Mouse (Mus musculus): ENCODE data around the gene Cdkl4. TPM values are rescaled to one million over a fixed set of nuclear protein-coding genes. Genes with fewer than 3 reads are reported as not detected.
"Not testable (repeated sequence)": the region's sequence is repeated elsewhere in the genome, so short reads cannot be mapped to it uniquely, and the experiment has no call there.

Gene Cdkl4
- polyA plus RNA-seq, 1 experiment from 2014 or later, result 1.5 TPM

DNA sequence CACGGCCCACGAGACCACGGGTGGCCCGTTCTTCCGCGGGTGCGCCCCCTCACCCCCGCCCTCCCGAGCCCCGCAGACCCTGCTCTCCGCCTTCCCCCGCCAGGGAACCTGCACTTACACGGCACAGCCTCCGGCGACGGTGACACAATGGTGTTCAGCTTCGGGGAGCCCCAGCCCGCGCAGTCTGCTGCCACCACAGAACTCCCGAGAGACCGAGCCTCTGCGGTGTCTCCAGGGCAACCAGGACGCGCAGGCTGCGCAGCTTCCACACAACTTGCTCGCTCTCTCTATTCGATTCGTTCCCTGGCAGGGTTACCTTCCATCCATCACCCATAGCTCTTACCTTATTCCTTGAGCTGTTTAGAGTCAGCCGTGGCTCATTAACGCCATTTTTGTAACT is 399 bp downstream of the Cdkl4 start:
- WGBS, result 0% methylated on average over 30 of the region's 30 CpGs
- H3K36me3 ChIP-seq (ENCODE audit: poor library complexity, severe bottlenecking), result peaks cover 18% of the 10 kb centered on the region
- peak overlapping the region; percentile 89 for H3K4me2 ChIP-seq
- peak overlapping the region; percentile 67 for H3K9ac ChIP-seq
- ATAC-seq, result peak; percentile 96
- no peak overlapping the region; the same call in 1 of the 2 replicates for H3K27ac ChIP-seq
- no peaks in the 10 kb centered on the region for H3K9me3 ChIP-seq (replicated peaks)
- peaks cover 17% of the 10 kb centered on the region; the same call in 1 of the 2 replicates for H3K4me1 ChIP-seq
- no peaks in the 10 kb centered on the region for H3K27me3 ChIP-seq
- peak overlapping the region; percentile 50 for H3K4me3 ChIP-seq

DNA sequence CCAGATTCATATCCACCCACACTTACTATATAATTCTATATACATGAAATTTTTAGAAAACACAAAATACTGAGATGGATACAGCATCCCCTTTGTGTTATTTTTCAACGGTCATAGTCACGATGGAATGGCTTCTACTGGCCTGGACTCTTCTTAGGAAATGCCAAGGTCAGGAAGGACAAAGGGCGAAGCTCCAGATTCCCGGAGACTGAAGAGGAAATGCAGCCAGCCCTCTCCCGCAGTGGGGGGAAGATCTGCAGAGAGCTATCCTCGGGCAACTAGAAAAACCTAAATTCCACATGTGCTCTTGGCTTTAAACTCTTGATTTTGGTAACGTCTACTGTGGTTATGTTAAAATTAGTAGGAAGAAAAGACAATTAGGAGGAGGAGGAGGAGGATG is 2.6 kb downstream of the Cdkl4 start:
- Histone ChIP-seq H3K9ac (no peak overlapping the region), H3K4me2 (no peak overlapping the region), H3K4me1 (peaks cover 17% of the 10 kb centered on the region; the same call in 1 of the 2 replicates), H3K27ac (no peak overlapping the region), H3K4me3 (no peak overlapping the region), H3K36me3 (ENCODE audit: poor library complexity, severe bottlenecking) (peaks cover 2% of the 10 kb centered on the region; the same call in 1 of the 2 replicates), H3K9me3 (replicated peaks) (no peaks in the 10 kb centered on the region), H3K27me3 (no peaks in the 10 kb centered on the region)
- ATAC-seq, result no peak
- 83% methylated on average over 7 of the region's 7 CpGs for WGBS

DNA sequence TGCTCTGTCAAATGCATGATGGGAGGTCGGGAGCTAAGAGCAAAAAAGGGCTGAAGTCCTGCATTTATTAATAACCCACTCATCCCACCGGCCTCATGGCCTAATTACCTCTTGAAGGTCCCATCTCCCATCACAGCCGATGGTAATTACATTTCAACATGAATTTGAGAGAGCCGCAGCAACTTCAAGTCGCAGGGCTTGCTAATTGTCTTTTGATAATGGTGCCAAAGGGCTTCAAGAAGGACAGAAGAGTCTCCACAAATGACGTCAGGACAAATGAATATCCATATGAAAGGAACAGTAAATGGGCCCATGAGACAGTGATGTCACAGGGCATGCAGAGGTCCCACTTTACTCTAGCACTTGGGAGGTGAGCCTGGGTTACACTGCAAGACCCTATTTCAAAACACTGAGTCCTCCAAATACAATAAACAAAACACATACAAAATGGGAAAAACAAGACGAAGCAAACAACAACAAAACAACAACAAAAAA is 3.1 kb downstream of the Cdkl4 start:
- WGBS, result 34% methylated on average over 7 of the region's 7 CpGs

GRCm38 (mm10) chr17:80572187-80572935 is 5.3 kb downstream of the Cdkl4 start:
- no peak overlapping the region for H3K4me3 ChIP-seq
- H3K9ac ChIP-seq, result no peak overlapping the region
- ATAC-seq, result no peak
- H3K4me2 ChIP-seq, result no peak overlapping the region
- peaks cover 11% of the 10 kb centered on the region; the same call in 1 of the 2 replicates for H3K4me1 ChIP-seq
- H3K27me3 ChIP-seq, result no peaks in the 10 kb centered on the region
- H3K9me3 ChIP-seq (replicated peaks), result no peaks in the 10 kb centered on the region
- no peaks in the 10 kb centered on the region for H3K36me3 ChIP-seq (ENCODE audit: poor library complexity, severe bottlenecking)
- WGBS, result 88% methylated on average over 13 of the region's 13 CpGs
- no peak overlapping the region for H3K27ac ChIP-seq

More for the DNA sequence above, 3.1 kb downstream of the Cdkl4 start:
- ATAC-seq, result no peak
- Histone ChIP-seq H3K9me3 (replicated peaks) (no peaks in the 10 kb centered on the region), H3K9ac (no peak overlapping the region), H3K27me3 (no peaks in the 10 kb centered on the region), H3K4me2 (no peak overlapping the region), H3K27ac (no peak overlapping the region), H3K36me3 (ENCODE audit: poor library complexity, severe bottlenecking) (no peaks in the 10 kb centered on the region), H3K4me1 (peaks cover 17% of the 10 kb centered on the region; the same call in 1 of the 2 replicates), H3K4me3 (no peak overlapping the region)

DNA sequence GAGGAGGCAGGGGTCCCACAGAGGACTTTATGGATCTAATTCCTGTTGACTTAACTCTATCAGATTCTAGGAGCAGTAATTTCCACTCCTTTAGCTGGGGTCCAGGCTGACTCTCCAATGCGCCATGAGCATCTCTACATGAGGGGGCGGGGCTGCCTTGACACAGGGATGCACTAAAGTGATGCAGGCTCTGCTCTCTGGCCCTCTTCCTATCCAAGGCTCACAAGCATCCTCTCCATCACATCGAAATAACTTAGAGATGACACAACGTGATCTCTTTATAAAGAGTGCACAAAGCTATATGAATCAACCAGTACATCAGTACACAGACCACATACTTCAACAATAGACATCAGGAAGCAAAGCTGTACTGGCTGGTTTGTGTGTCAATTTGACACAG is 6.2 kb downstream of the Cdkl4 start:
- Histone ChIP-seq H3K9ac (no peak overlapping the region), H3K4me3 (no peak overlapping the region), H3K36me3 (ENCODE audit: poor library complexity, severe bottlenecking) (no peaks in the 10 kb centered on the region), H3K27me3 (no peaks in the 10 kb centered on the region), H3K9me3 (replicated peaks) (0 out of 2 replicates have a peak, but pooled peaks cover 3% of the 10 kb centered on the region), H3K4me2 (no peak overlapping the region), H3K27ac (no peak overlapping the region), H3K4me1 (peaks cover 5% of the 10 kb centered on the region; the same call in 1 of the 2 replicates)
- WGBS, result 92% methylated on average over 4 of the region's 4 CpGs
- ATAC-seq, result no peak

DNA sequence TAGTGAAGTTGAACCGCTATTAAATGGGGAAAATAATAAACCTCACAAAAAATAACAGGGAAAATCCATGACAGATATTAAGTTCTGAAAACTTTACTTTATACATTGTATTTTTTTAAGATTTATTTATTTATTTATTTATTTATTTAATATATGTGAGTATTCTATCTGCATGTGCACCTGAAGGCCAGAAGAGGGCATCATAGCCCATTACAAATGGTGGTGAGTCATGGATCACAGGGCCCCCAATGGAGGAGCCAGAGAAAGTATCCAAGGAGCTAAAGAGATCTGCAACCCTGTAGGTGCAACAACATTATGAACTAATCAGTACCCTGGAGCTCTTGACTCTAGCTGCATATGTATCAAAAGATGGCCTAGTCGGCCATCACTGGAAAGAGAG is 7.9 kb downstream of the Cdkl4 start:
- not testable (repeated sequence) for H3K27ac ChIP-seq; H3K4me1 ChIP-seq; H3K9ac ChIP-seq; ATAC-seq; H3K27me3 ChIP-seq; H3K4me2 ChIP-seq; H3K9me3 ChIP-seq (replicated peaks); H3K36me3 ChIP-seq (ENCODE audit: poor library complexity, severe bottlenecking); H3K4me3 ChIP-seq
- 92% methylated on average over 1 of the region's 2 CpGs for WGBS

GRCm38 (mm10) chr17:80568842-80569601 is 8.6 kb downstream of the Cdkl4 start:
- WGBS, result 92% methylated on average over 6 of the region's 6 CpGs
- H3K27me3 ChIP-seq, result no peaks in the 10 kb centered on the region

DNA sequence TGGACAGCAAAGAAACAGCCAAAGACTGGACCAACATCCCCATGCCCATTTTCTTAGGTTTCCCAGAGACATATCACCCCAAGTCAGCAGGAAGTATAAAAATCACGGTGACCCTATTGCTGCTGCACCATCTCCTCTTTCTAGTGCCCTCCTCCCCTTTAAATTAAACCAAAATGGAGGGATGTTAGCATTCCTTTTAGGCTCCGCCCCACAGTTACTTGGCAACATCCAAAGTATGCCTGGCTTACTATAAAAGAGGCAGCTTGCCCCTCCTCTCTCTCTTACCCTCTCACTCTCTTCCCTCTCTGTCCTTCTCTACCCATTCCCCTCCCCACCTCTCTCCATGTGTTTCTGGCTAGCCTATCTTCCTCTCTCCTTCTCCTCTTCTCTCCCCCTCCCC is 9.2 kb downstream of the Cdkl4 start:
- Histone ChIP-seq H3K36me3 (ENCODE audit: poor library complexity, severe bottlenecking) (peaks cover 7% of the 10 kb centered on the region; the same call in 1 of the 2 replicates), H3K4me2 (no peak overlapping the region), H3K9me3 (replicated peaks) (peaks cover 9% of the 10 kb centered on the region; the same call in 1 of the 2 replicates), H3K9ac (no peak overlapping the region), H3K4me3 (no peak overlapping the region), H3K27me3 (no peaks in the 10 kb centered on the region), H3K4me1 (no peaks in the 10 kb centered on the region), H3K27ac (no peak overlapping the region)
- no peak for ATAC-seq
- WGBS, result 90% methylated on average over 2 of the region's 2 CpGs

More at GRCm38 (mm10) chr17:80568842-80569601, 8.6 kb downstream of the Cdkl4 start:
- Histone ChIP-seq H3K4me2 (no peak overlapping the region), H3K4me3 (no peak overlapping the region), H3K27ac (no peak overlapping the region), H3K9ac (no peak overlapping the region), H3K4me1 (no peaks in the 10 kb centered on the region), H3K36me3 (ENCODE audit: poor library complexity, severe bottlenecking) (peaks cover 7% of the 10 kb centered on the region; the same call in 1 of the 2 replicates), H3K9me3 (replicated peaks) (peaks cover 9% of the 10 kb centered on the region; the same call in 1 of the 2 replicates)
- ATAC-seq, result no peak

DNA sequence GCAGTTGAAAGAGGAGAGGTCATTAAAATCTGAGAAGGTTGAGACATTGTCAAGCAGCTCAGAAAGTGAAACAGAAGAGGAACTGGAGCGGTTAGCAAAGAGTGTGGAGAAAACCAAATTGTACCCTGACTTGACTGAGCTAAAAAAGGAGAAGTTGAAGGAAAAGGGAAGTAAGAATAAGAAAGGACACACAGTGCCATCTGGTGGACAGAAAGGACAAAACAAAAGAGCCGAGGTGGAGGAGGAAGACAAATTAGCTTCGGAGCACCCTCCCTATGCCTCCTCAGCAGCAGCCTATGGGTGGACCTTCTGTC is 13.0 kb downstream of the Cdkl4 start:
- H3K36me3 ChIP-seq (ENCODE audit: poor library complexity, severe bottlenecking), result peaks cover 7% of the 10 kb centered on the region; the same call in 1 of the 2 replicates
- H3K4me1 ChIP-seq, result no peaks in the 10 kb centered on the region
- no peaks in the 10 kb centered on the region for H3K27me3 ChIP-seq
- H3K27ac ChIP-seq, result no peak overlapping the region
- no peak overlapping the region for H3K4me3 ChIP-seq
- 82% methylated on average over 3 of the region's 3 CpGs for WGBS
- peaks cover 9% of the 10 kb centered on the region; the same call in 1 of the 2 replicates for H3K9me3 ChIP-seq (replicated peaks)
- no peak overlapping the region for H3K4me2 ChIP-seq
- H3K9ac ChIP-seq, result no peak overlapping the region
- ATAC-seq, result no peak

DNA sequence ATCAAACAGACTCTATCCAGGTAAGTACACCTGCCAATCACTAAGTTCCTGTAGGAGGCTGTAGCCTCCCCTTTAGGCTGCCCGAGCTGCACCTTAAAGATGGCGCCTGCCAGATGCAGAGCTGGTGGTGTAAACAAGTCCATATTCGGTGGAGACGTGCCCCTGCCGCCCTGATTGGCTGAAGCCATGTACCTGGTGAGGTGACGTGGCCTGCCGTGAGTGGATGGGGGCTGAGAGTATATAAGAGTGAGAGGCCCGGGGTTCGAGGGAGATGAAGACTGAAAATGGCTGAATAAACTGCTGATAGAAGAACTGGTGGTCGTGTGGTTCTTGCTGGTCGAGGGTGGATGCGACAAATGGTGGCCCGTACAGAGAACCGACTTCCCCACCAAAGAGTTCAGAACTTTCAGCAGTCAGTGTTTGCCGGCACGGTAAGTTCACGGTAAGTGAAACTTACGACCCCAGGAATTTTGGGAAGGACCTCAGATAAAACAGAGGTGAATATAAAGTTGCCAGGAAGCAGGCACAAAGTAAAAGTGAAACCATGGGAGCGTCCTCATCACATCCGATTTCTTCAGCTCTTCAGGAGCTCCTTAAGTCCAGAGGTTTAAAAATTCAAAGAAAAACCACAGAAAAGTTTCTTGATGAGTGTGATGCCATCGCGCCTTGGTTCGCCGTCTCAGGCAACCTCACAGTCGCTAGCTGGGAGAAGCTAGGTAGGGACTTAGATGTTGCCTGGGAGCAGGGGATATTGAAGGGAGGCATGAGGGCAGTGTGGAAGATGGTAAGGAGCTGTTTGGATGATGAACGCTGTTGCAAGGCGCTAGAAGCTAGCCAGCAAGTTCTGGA is 13.6 kb downstream of the Cdkl4 start:
- not testable (repeated sequence) for H3K4me3 ChIP-seq; ATAC-seq; H3K36me3 ChIP-seq (ENCODE audit: poor library complexity, severe bottlenecking); H3K27me3 ChIP-seq; H3K27ac ChIP-seq; H3K4me1 ChIP-seq; H3K9me3 ChIP-seq (replicated peaks); H3K4me2 ChIP-seq; H3K9ac ChIP-seq
- WGBS, result 97% methylated on average over 27 of the region's 27 CpGs

GRCm38 (mm10) chr17:80562792-80563191 is 14.8 kb downstream of the Cdkl4 start:
- H3K36me3 ChIP-seq (ENCODE audit: poor library complexity, severe bottlenecking), result peaks cover 7% of the 10 kb centered on the region; the same call in 1 of the 2 replicates
- peaks cover 9% of the 10 kb centered on the region; the same call in 1 of the 2 replicates for H3K9me3 ChIP-seq (replicated peaks)
- H3K4me1 ChIP-seq, result no peaks in the 10 kb centered on the region
- no peaks in the 10 kb centered on the region for H3K27me3 ChIP-seq
- no peak overlapping the region for H3K4me3 ChIP-seq
- ATAC-seq, result no peak
- no peak overlapping the region for H3K9ac ChIP-seq
- H3K27ac ChIP-seq, result no peak overlapping the region
- WGBS, result 78% methylated on average over 5 of the region's 5 CpGs
- no peak overlapping the region for H3K4me2 ChIP-seq

All from forebrain, embryonic 13.5 days (tissue).